Mouse (Mus musculus): ENCODE results near the gene Gm21988.
A peak's percentile ranks its signal among the peaks of the same experiment; 100 is the strongest.

Gm21988 gene

GRCm38 (mm10) chr11:70239541-70240279 is at the start of gene Gm21988, which contains the start of gene Rnasek:
Gm21988 (minus strand) TSS chr11:70239830.
Rnasek (minus strand) TSS chr11:70239842.
- DNase-seq (ENCODE audit: low read depth), result peak; percentile 91

GRCm38 (mm10) chr11:70289236-70289635 is 49.6 kb upstream of the Gm21988 start:
- DNase-seq (ENCODE audit: low read depth), result peak; percentile 57

GRCm38 (mm10) chr11:70288102-70288501 is 48.5 kb upstream of the Gm21988 start:
- DNase-seq (ENCODE audit: low read depth), result no peak

GRCm38 (mm10) chr11:70285686-70286085 is 46.1 kb upstream of the Gm21988 start:
- DNase-seq (ENCODE audit: low read depth), result no peak

GRCm38 (mm10) chr11:70284757-70285156 is 45.1 kb upstream of the Gm21988 start:
- DNase-seq (ENCODE audit: low read depth), result peak; percentile 59

- DNase-seq (ENCODE audit: low read depth), result no peak
These were observed 44.0 kb upstream of the Gm21988 start for GRCm38 (mm10) chr11:70283666-70284065.

GRCm38 (mm10) chr11:70280441-70280840 is 40.8 kb upstream of the Gm21988 start:
- peak; percentile 76 for DNase-seq (ENCODE audit: low read depth)

GRCm38 (mm10) chr11:70278961-70279360 is 39.3 kb upstream of the Gm21988 start:
- DNase-seq (ENCODE audit: low read depth), result no peak

GRCm38 (mm10) chr11:70271641-70272040 is 32.0 kb upstream of the Gm21988 start:
- DNase-seq (ENCODE audit: low read depth), result no peak

- DNase-seq (ENCODE audit: low read depth), result no peak
These were observed 26.8 kb upstream of the Gm21988 start for GRCm38 (mm10) chr11:70266405-70266804.

GRCm38 (mm10) chr11:70265819-70266218 is 26.2 kb upstream of the Gm21988 start:
- DNase-seq (ENCODE audit: low read depth), result no peak

GRCm38 (mm10) chr11:70265252-70265651 is 25.6 kb upstream of the Gm21988 start:
- DNase-seq (ENCODE audit: low read depth), result no peak

GRCm38 (mm10) chr11:70259035-70259434 is 19.4 kb upstream of the Gm21988 start:
- no peak for DNase-seq (ENCODE audit: low read depth)

GRCm38 (mm10) chr11:70254931-70255531 is 15.4 kb upstream of the Gm21988 start, which contains the start of gene Alox12:
Alox12 (minus strand) TSS chr11:70255353.
- no peak for DNase-seq (ENCODE audit: low read depth)

- no peak for DNase-seq (ENCODE audit: low read depth)
These were observed 14.7 kb upstream of the Gm21988 start for GRCm38 (mm10) chr11:70254337-70254736.

GRCm38 (mm10) chr11:70251853-70252252 is 12.2 kb upstream of the Gm21988 start:
- DNase-seq (ENCODE audit: low read depth), result no peak

- DNase-seq (ENCODE audit: low read depth), result peak; percentile 57
These were observed 10.5 kb upstream of the Gm21988 start for GRCm38 (mm10) chr11:70250150-70250549.

GRCm38 (mm10) chr11:70247136-70247845 is 7.7 kb upstream of the Gm21988 start:
- peak; percentile 77 for DNase-seq (ENCODE audit: low read depth)

- DNase-seq (ENCODE audit: low read depth), result no peak
These were observed 3.0 kb upstream of the Gm21988 start for GRCm38 (mm10) chr11:70242591-70242990.

- peak; percentile 53 for DNase-seq (ENCODE audit: low read depth)
These were observed 814 bp downstream of the Gm21988 start for GRCm38 (mm10) chr11:70238591-70239440.

GRCm38 (mm10) chr11:70237457-70238167 is 2.0 kb downstream of the Gm21988 start, which contains the start of gene 0610010K14Rik:
0610010K14Rik (minus strand) TSS chr11:70237914.
- DNase-seq (ENCODE audit: low read depth), result peak; percentile 98
